Mouse (Mus musculus) erythroblast, embryonic 14.5 days (primary cell): ENCODE data around the gene Fam49a.

Source experiments
- GATA1 ChIP-seq: IDR thresholded peaks from 2 replicates; pipeline ENCODE4 v1.6.1; 2012; ENCODE audit warnings: low read length, inconsistent platforms, mixed read lengths
- TAL1 ChIP-seq: IDR thresholded peaks from 3 replicates; pipeline ENCODE4 v1.6.1; 2012; ENCODE audit warnings: low read length, inconsistent platforms, mixed read lengths

- no peak for TF ChIP-seq TAL1
- no peak for TF ChIP-seq GATA1
Observed at GRCm38 (mm10) chr12:12351816-12352552, 90.0 kb downstream of the Fam49a start.
